Mouse (Mus musculus): ENCODE measurements around the gene Rxfp4.
A peak's percentile ranks its signal among the peaks of the same experiment; 100 is the strongest.

The Rxfp4 gene

GRCm38 (mm10) chr3:88627535-88627934, 25.4 kb downstream of the Rxfp4 start:
- peak; percentile 97 for DNase-seq

- DNase-seq, result peak; percentile 92
Measured at GRCm38 (mm10) chr3:88627114-88627513, 25.8 kb downstream of the Rxfp4 start.

GRCm38 (mm10) chr3:88626316-88626715, 26.6 kb downstream of the Rxfp4 start:
- peak; percentile 94 for DNase-seq

GRCm38 (mm10) chr3:88625531-88625930, 27.4 kb downstream of the Rxfp4 start:
- DNase-seq, result peak; percentile 91

GRCm38 (mm10) chr3:88624951-88625350, 28.0 kb downstream of the Rxfp4 start:
- DNase-seq, result peak; percentile 98

GRCm38 (mm10) chr3:88624324-88624723, 28.6 kb downstream of the Rxfp4 start:
- DNase-seq, result peak; percentile 94

GRCm38 (mm10) chr3:88623346-88624135, 29.4 kb downstream of the Rxfp4 start:
- DNase-seq, result peak; percentile 96

- peak; percentile 98 for DNase-seq
Measured at GRCm38 (mm10) chr3:88622941-88623345, 30.0 kb downstream of the Rxfp4 start.

- DNase-seq, result peak; percentile 97
Measured at GRCm38 (mm10) chr3:88622113-88622940, 30.6 kb downstream of the Rxfp4 start.

- DNase-seq, result peak; percentile 99
Measured at GRCm38 (mm10) chr3:88621537-88622112, 31.3 kb downstream of the Rxfp4 start.

- peak; percentile 99 for DNase-seq
Measured at GRCm38 (mm10) chr3:88620992-88621536, 31.9 kb downstream of the Rxfp4 start.

GRCm38 (mm10) chr3:88620146-88620991, 32.6 kb downstream of the Rxfp4 start:
- peak; percentile 91 for DNase-seq

GRCm38 (mm10) chr3:88619113-88620097, 33.5 kb downstream of the Rxfp4 start:
- peak; percentile 96 for DNase-seq

GRCm38 (mm10) chr3:88618074-88618871, 34.7 kb downstream of the Rxfp4 start:
- peak; percentile 97 for DNase-seq

- peak; percentile 92 for DNase-seq
Measured at GRCm38 (mm10) chr3:88616951-88617500, 35.9 kb downstream of the Rxfp4 start.

GRCm38 (mm10) chr3:88615902-88616391, 37.0 kb downstream of the Rxfp4 start:
- DNase-seq, result peak; percentile 98

GRCm38 (mm10) chr3:88615117-88615516, 37.8 kb downstream of the Rxfp4 start:
- peak; percentile 91 for DNase-seq

GRCm38 (mm10) chr3:88614418-88614817, 38.5 kb downstream of the Rxfp4 start:
- DNase-seq, result peak; percentile 91

- peak; percentile 84 for DNase-seq
Measured at GRCm38 (mm10) chr3:88609066-88609465, 43.9 kb downstream of the Rxfp4 start.

GRCm38 (mm10) chr3:88607758-88608138, 45.2 kb downstream of the Rxfp4 start:
- DNase-seq, result no peak

All from heart, adult 11 months (tissue).